Mouse (Mus musculus) kidney, postnatal 14 days (tissue): ENCODE measurements around the gene Rpl22.

ENCODE experiments used
- DNase-seq: peaks from one replicate; pipeline ENCODE4 v3.0.0; 2022; ENCODE audit warnings: mixed read lengths

The Rpl22 gene

DNA sequence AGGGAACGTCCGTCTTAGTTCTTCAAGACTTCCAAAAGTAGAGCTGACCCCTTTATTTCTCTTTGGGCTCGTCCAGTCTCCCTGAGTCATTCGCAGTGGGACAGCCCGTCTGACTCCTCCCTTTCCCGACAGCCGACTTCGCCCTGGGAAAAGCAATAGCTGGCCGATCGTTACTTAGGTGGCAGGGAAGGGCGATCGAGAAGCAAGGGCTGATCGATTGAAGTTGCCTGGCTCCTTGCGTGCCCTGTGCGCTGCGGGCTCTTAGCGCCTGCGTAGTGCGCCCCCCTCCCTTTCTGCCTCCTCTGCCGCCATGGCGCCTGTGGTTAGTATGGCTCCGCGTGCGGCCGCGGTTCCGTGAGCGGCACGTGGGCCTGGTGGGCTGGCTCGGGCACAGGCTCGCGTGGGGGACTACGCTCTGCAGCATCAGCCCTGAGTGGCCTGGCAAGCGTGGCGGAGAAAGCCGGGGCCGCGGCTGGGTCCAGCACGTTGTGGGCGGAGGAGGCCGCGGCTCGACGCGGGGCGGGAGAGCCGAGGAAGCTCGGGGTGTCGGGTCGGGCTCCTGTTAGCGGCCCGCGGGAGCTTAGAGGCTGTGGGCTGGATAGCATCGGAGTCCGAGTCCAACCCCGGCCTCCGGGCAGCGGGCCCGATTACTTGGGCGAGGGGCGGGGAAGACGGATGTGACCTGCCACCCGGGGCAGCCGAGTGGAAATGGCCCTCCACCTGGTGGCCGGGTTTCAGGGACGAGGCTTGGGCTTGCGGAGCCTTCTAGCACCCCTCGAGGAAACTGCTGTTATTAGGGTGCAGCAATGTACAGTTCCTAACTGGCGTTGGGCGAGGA is at the start of gene Rpl22:
TSS of gene Rpl22 (plus strand) at position 169 of the 838 bp plus-strand sequence.
- DNase-seq: peak; percentile 96

DNA sequence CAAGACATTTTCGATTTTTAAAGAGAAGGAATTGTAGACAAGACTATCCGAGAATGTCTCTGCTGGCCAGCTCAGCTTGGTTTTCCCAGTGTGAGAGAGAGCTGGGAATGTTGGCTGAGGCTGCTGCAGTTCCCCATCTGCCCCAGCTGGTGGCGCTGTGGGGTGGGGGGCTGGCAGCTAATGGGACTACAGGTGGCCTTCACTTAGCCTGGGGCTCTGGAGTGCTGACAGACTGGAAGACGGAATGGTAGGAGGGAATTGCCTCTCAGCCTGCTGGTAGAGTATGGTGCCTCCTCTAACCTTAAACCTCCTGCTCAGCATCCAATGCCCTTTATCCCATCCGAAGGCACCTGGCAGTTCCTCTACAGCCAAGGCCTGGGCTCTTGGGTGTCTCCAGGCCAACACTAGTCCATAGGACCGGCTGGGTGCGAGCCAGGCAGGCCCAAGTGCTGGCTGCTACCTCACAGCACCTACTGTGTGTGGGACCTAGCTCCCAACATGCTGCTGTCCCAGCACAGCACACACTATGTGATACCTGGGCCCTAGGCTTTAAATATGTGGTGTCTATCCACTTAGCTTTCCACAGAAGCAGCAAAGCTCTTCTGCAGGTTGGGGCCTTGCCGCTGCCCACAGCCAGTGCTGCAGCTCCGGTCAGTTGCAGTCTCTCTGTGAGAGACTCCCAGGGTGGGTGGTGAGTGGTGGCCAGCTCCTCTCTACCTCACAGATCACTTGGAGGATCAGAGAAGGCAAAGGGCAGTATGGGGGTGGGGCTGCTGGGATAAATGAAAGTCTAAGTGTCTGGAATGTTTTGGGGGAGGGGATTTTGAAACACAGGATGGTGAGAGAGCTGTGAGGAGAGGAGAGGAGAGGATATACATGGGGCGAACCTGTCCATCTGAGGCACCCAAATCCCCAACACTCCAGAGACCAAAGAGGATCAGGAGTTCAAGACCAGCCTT is 48.9 kb upstream of the Rpl22 start:
- DNase-seq: no peak

DNA sequence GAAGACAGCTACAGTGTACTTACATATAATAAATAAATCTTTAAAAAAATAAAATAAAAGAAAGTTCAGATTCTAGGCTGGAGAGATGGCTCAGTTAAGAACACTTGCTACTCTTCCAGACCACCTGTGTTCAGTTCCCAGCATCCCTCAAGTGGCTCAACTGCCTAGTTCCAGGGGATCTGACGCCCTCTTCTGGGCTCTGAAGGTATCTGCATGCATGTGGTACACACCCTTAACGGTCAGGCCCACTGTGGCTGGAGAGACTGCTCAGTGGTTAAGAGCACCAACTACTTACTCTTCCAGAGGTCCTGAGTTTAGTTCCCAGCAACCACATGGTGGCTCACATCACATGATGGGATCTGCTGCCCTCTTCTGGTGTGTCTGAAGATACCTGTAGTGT is 47.6 kb upstream of the Rpl22 start:
- DNase-seq: no peak

DNA sequence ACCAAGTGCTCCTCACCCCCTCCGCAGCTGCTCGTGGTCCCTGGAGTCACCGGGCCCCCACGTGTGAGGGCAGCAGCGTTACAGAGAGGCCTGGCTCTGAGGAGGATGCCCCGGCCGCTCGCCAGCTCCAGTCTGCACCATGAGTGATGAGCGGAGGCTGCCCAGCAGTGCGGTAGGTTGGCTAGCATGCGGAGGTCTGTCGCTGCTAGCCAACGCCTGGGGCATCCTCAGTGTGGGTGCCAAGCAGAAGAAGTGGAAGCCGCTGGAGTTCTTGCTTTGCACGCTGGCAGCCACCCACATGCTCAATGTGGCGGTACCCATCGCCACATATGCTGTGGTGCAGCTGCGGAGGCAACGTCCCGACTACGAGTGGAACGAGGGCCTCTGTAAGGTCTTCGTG is 46.6 kb upstream of the Rpl22 start:
- DNase-seq: no peak

DNA sequence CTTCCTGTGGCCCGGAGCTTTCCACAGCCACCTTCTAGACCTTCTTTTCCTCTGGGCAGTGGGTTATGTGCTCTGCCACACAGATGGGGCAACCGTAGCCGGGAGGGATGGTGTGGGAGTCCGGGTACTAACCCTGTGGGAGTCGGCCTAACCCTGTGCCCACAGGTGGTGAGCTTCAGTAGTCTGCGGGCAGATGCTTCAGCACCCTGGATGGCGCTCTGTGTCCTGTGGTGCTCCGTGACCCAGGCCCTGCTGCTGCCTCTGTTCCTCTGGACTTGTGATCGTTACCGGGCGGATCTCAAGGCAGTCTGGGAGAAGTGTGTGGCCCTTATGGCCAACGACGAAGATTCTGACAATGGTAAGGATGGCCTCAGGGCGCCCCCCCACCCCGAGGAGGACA is 43.9 kb upstream of the Rpl22 start:
- DNase-seq: no peak

DNA sequence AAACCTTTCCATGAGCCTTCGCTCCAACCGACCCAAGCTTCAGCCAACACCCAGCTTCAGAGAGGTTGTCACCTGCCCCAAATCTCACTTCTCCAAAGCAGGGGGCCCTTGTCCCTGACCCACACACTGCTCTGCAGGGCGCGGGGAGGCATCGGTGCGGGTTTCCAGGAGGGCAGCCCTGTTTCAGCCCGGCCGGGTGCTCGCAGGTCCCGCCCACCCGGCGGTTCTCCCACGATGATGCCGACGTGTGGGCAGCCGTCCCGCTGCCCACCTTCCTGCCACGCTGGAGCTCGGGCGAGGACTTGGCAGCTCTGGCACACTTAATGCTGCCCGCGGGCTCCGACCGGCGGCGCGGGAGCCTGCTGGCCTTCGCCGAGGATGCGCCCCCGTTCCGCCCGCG is 42.8 kb upstream of the Rpl22 start:
- no peak for DNase-seq

DNA sequence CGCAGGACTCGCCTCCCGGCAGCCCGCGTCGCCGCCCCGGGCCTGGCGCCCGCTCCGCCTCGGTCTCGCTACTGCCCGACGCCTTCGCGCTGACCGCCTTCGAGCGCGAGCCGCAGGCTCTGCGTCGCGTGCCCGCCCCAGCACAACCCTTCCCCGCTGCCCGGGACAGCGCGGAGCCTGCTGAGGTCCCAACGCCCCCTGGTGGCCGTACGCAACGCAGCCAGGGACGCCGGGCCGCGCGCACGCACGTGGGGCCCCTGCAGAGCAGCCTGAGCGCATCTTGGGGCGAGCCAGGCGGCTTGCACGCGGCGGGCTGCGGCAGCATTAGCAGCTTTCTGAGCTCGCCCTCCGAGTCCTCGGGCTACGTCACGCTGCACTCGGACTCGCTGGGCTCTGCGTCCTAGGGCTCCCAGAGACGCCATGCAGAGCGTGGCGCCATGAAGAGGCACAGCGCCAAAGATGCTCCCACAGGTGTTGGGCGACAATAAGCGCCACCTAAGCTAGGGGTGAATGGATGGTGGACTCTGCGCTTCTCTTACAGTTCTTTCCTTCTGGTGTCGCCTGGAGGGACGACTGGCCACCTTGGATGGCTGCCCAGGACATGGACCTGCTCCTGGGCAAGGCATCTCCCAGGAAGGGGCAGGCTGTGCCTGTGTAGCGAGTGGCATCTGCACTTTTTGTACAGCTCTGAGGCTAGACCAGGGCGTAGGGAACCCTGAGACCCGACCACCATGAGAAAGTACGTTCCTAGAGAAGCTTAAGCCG is 42.2 kb upstream of the Rpl22 start:
- DNase-seq: peak; percentile 89

DNA sequence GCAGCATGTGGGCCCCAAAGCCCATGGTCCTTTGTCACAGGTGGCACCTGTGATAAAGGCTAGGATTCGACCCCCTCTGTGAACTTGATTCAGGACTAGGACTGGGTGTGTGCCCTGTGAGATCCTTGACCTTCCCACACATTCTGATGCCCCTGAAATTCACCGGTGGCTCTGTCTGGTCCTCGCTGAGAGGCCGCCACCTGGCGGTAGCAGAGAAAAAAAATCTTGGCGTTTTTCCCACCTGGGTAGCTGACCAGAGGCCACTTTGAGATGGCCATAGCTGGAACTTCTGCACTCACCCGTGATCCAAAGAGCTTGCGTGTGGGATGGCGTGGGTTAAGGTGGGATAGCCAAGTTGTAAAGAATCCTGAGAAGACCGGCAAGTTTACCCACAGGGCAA is 40.0 kb upstream of the Rpl22 start:
- peak; percentile 71 for DNase-seq

DNA sequence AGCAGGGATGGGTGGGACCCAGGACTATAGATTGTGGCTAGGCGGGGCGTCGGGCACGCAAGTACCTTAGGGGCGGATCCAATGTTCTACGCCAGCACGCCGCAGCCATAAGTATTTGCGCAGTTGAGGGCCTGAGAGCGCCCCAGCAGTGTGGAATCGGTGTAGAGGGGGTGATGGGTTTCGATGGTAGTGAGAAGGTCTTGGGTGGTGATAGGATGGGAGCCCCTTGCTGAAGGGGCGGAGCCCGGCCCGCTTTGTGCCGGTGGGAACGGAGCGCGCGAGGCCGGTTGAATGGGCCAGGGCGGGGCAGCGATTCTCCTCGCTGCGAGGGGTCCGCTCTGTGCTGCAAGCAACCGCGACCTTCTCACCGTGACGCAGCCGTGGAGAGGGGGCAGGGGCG is 39.4 kb upstream of the Rpl22 start:
- no peak for DNase-seq

DNA sequence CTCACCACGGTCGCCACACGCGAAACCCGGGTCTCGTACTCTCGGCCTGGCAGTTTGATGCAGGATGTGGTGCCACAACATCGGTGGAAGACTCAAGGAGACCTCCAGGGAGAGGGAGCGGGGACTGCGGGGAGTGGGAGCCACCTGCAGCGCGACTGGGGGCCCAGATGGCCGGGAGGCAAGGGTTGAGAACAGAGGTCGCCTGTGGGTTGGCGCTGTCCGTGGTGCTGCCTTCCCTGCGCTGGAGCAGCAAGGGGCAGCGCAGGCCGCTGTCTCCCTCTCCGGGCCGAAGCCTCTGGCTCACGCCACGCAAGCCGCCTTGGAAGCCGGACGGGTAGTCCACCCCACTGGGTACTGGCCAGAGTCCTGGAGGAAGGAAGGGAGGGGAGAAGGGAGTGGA is 38.7 kb upstream of the Rpl22 start:
- DNase-seq: peak; percentile 83

DNA sequence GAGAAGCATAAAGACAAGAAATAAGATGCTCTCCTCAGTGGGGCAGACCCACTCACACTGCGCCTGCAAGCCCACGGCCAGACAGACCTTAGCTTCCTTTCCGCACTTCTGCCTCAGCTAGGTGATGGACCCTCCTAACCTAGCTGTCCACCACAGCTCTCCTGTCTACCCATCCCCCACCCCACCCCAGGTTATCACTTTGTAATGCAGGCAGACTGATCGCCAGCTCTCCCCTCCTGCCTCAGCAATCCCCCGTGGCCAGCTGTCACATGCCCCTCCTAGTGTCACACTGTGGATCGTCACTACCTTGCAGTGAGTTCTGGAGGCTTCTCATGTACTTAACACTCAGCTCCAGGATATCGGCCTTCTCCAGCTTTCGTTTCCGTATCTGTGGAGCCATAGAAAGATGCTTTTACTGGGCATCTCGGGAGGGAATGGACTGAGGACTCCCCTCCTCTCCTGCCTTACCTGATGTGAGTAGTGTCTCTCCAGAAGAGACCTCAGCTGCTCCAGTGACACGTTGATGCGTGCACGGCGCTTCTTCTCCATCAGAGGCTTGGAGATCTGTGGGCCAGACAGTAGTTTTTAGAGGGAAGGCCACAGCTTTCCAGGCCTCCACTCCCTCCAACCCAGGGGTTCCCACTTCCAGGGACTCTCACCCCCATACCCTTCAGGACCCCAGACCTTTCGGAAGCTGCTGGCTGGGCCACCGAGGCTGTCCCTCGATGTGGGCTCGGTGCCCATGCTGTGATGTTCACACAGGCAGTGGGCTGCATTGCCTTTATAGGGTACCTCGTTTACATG is 38.0 kb upstream of the Rpl22 start:
- no peak for DNase-seq

DNA sequence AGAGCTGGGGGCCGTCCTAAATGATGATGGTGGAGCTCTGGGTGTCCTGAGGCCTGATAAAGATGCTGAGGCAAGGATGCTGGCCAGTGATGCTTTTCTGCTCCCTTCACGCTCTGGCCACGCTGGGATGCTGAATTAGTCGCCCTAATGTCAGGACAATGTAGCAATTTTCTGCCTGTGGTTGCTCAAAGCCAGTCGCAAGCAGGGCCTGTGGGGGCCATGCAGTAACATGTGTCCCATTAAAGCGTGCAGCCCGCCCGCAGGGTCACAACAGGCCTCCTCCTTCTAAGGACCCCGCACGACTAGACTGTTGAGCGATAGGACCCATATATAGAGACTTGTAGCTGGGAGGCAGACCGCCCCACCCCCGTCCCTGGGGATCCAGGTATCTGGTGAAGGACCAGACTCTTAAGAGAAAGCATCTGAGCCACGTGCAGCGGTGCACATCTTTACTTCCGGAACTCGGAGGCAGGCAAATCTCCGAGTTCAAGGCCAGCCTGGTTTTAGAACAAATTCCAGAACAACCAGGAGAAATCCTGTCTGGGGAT is 37.1 kb upstream of the Rpl22 start:
- DNase-seq: no peak

DNA sequence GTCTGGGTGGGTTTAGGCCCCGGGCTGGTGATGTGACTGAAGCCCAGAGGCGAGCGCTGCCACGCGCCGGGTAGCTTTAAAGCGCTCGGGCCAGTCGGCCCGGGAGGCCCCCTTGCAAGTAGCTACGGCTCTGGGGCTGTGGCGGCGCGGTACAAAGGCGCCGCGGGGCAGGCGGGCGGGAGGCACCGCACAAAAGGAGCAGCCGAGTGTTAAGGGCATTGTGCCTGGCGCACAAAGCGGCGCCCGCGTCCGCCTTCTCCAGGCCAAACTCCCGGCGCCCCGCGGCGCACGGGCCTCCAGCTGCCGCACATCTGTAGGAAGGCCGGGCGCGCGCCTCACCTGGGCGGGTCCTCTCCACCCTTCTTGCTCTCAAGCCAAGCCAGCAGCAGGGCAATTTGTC is 35.2 kb upstream of the Rpl22 start:
- DNase-seq: no peak

DNA sequence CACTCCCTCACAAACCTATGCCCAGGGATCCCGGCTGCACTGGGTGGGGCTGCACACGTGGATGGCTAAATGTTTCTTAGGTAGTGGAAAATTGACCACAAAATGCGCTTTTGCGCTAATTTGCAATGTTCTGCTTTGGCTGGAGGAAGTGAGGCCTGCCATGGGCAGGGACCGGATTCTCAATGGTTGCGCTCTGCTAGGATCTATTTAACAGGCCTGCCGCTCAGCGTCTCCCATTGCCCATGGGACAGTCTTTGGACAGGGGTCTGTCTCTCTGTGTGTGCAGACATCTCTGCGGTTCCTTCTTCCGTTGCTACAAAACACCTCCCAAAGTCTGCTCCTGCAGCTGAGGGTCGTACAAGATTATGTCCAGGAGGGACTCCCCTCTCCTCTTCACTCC is 34.6 kb upstream of the Rpl22 start:
- no peak for DNase-seq

DNA sequence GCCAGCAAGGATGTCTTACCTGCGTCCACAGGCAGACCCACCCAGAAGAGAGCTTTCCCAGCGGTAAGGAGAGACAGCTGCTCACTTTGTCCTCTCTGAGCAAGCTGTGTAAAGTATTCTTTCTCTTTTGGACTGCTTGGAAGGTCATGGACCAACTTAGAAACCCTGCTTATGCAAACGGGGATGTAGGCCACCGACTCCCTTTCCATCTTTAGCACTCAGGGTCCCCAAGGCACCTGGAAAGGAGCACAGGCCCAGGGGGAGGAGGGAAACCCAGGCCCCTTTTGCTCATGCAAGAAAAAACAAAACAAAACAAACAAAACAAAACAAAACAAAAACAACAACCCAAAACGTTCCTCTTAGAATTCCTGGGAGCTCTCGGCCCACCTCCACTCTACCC is 34.0 kb upstream of the Rpl22 start, which contains the start of gene Hes3:
TSS of gene Hes3 (minus strand) at position 101 of the 400 bp plus-strand sequence.
- no peak for DNase-seq

DNA sequence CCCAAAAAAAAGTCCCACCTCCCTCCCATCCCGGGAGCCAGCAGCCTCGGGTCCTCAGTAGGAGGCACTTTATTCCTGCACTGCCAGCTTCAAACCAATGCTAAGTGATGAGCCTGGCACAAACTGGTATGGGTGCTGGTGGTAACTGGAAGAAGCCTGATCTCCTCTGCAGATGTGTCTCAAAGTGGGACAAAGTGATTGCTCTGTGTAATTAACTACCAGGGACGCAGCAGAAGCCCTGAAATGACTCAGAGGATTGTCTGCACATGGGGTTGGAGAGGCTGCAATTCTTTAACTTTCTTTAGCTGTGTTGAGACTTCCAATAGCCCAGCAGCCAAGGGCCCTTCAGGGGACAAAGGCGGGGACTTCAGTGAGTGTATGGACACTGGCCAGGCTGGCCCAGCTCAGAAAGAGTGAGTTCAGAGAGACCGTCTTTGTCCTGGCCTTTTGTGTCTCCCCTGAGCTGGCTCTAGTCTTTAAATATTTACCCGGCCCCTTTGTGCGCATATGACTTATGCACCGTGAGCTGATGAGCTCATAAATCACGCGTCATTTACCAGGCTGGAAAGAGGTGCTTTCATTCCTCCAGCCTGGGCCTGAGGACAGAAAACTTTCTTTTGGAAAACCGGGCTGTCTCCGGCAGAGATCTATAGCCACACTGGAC is 33.3 kb upstream of the Rpl22 start:
- no peak for DNase-seq

DNA sequence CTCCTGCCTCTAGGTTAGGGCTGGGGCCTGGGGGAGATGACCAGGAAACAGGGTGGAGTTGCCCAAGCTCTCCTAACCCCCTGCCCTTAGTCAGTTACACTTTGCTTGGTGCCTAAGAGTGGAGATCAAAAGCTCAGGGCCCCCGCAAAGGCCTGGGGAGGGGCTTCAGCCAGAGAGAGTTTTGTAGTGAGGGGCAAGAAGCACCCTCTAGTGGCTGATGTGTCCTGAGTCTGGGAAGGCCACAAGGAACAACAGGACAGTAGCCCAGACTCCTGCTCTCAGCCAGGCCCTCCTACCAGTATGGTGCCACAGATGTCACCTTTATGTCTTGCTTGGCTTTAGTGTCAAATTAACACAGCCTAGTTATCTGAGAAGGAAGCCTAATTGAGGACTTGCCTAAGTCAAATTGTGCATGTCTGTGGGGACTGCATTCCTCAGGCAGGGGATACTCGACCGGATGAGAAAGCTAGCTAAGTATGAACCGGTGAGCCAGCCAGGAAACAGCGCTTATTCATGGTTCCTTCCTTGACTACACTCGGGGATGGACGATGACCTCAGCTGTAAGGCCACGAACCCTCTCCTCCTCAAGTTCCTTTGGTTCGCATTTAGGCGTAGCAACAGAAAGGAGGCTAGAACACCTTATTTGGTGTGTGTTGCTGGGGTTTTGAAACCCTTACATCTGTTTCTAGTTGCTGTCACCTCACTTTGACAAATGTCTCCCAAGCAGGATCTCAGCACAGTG is 31.2 kb upstream of the Rpl22 start:
- peak; percentile 53 for DNase-seq

DNA sequence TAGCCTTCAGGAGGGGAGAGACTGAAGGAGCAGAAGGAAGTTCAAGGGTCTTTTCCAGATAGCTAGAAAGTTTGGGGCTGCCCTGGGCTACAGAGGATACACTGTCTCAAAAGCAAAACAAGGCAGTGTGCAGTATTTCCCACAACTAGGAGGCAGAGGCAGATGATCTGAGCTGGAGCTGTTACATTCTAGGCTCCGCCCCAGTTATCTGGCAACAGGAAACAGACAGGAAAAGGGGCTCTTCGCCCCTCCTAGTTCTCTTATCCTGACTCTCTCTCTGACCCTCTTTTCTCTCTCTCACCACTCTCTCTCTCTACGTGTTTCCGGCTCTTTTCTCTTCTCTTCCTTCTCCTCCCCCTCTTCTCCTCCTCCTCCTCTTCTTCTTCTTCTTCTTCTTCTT is 29.6 kb upstream of the Rpl22 start:
- no peak for DNase-seq

DNA sequence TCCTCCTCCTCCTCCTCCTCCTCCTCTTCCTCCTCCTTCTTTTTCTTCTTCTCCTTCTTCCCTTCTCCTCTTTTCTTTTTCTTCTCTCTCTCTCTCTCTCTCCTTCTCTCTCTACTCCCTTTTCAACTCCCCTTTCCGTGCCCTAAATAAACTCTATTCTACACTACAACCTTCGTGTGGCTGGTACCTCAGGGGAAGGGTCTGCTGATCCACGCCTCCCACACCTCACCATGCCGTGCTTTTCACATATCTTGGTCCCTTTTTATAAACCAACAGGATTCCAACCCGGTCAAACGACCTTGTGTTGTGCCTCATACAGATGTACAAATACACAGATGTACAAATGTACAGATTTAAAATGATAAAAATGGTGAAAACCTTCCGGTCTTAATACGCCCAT is 29.2 kb upstream of the Rpl22 start:
- no peak for DNase-seq
